Mouse (Mus musculus): ENCODE data around the gene Fam178b. TPM values are rescaled to one million over a fixed set of nuclear protein-coding genes. Genes with fewer than 3 reads are reported as not detected.
A peak's percentile ranks its signal among the peaks of the same experiment; 100 is the strongest.

The Fam178b gene
- polyA plus RNA-seq, 1 experiment from 2014 or later = 3.1 TPM

GRCm38 (mm10) chr1:36529274-36529673, 153.7 kb downstream of the Fam178b start:
- H3K27ac ChIP-seq (replicated peaks in 1 of 2; ENCODE audit: control insufficient read depth in 1 of 2, insufficient read depth in 1 of 2, low read depth in 2 of 2, low read length in 2 of 2) = no peak overlapping the region
- no peak overlapping the region for H3K9ac ChIP-seq (ENCODE audit: low read length)
- H3K9me3 ChIP-seq (ENCODE audit: control insufficient read depth, low read length) = no peaks in the 10 kb centered on the region
- no peak overlapping the region for H3K4me3 ChIP-seq (ENCODE audit: control insufficient read depth in 1 of 2, insufficient read depth in 1 of 2, low read depth in 1 of 2, low read length in 2 of 2)
- H3K4me2 ChIP-seq (ENCODE audit: low read length) = no peak overlapping the region
- no peaks in the 10 kb centered on the region for H3K27me3 ChIP-seq (ENCODE audit: control insufficient read depth, insufficient read depth, low read length)
- H3K4me1 ChIP-seq (ENCODE audit: control insufficient read depth in 2 of 2, insufficient read depth in 2 of 2, low read length in 2 of 2) = peaks cover 33 to 57% of the 10 kb centered on the region in 2 experiments
- ATAC-seq (ENCODE audit: insufficient number of reproducible peaks, insufficient read depth, low FRiP score, low read depth) = no peak
- WGBS = 88% methylated on average over 4 of the region's 4 CpGs
- H3K36me3 ChIP-seq (ENCODE audit: control insufficient read depth, insufficient read depth, low read length) = peaks cover 39% of the 10 kb centered on the region

- peaks cover 34 to 58% of the 10 kb centered on the region in 2 experiments for H3K4me1 ChIP-seq (ENCODE audit: control insufficient read depth in 2 of 2, insufficient read depth in 2 of 2, low read length in 2 of 2)
- H3K4me2 ChIP-seq (ENCODE audit: low read length) = no peak overlapping the region
- H3K9me3 ChIP-seq (ENCODE audit: control insufficient read depth, low read length) = no peaks in the 10 kb centered on the region
- H3K36me3 ChIP-seq (ENCODE audit: control insufficient read depth, insufficient read depth, low read length) = peaks cover 46% of the 10 kb centered on the region
- ATAC-seq (ENCODE audit: insufficient number of reproducible peaks, insufficient read depth, low FRiP score, low read depth) = no peak
- H3K4me3 ChIP-seq (ENCODE audit: control insufficient read depth in 1 of 2, insufficient read depth in 1 of 2, low read depth in 1 of 2, low read length in 2 of 2) = no peak overlapping the region
- H3K9ac ChIP-seq (ENCODE audit: low read length) = no peak overlapping the region
- H3K27ac ChIP-seq (replicated peaks in 1 of 2; ENCODE audit: control insufficient read depth in 1 of 2, insufficient read depth in 1 of 2, low read depth in 2 of 2, low read length in 2 of 2) = no peak overlapping the region; a peak in 1 of 4 replicates
- WGBS = 9% methylated on average over 1 of the region's 1 CpGs
- H3K27me3 ChIP-seq (ENCODE audit: control insufficient read depth, insufficient read depth, low read length) = no peaks in the 10 kb centered on the region
Measured at GRCm38 (mm10) chr1:36528351-36528750, 154.6 kb downstream of the Fam178b start.

GRCm38 (mm10) chr1:36526903-36527302, 156.1 kb downstream of the Fam178b start:
- WGBS = 82% methylated on average over 10 of the region's 10 CpGs
- Histone ChIP-seq H3K9me3 (ENCODE audit: control insufficient read depth, low read length) (no peaks in the 10 kb centered on the region), H3K27ac (replicated peaks in 1 of 2; ENCODE audit: control insufficient read depth in 1 of 2, insufficient read depth in 1 of 2, low read depth in 2 of 2, low read length in 2 of 2) (no peak overlapping the region), H3K9ac (ENCODE audit: low read length) (no peak overlapping the region), H3K36me3 (ENCODE audit: control insufficient read depth, insufficient read depth, low read length) (peaks cover 60% of the 10 kb centered on the region), H3K27me3 (ENCODE audit: control insufficient read depth, insufficient read depth, low read length) (no peaks in the 10 kb centered on the region), H3K4me1 (ENCODE audit: control insufficient read depth in 2 of 2, insufficient read depth in 2 of 2, low read length in 2 of 2) (peaks cover 41 to 66% of the 10 kb centered on the region in 2 experiments), H3K4me3 (ENCODE audit: control insufficient read depth in 1 of 2, insufficient read depth in 1 of 2, low read depth in 1 of 2, low read length in 2 of 2) (no peak overlapping the region), H3K4me2 (ENCODE audit: low read length) (no peak overlapping the region)
- no peak for ATAC-seq (ENCODE audit: insufficient number of reproducible peaks, insufficient read depth, low FRiP score, low read depth)

GRCm38 (mm10) chr1:36525774-36526173, 157.2 kb downstream of the Fam178b start:
- no peak for ATAC-seq (ENCODE audit: insufficient number of reproducible peaks, insufficient read depth, low FRiP score, low read depth)
- no peak overlapping the region for H3K4me2 ChIP-seq (ENCODE audit: low read length)
- H3K36me3 ChIP-seq (ENCODE audit: control insufficient read depth, insufficient read depth, low read length) = peaks cover 66% of the 10 kb centered on the region
- no peaks in the 10 kb centered on the region for H3K9me3 ChIP-seq (ENCODE audit: control insufficient read depth, low read length)
- H3K4me3 ChIP-seq (ENCODE audit: control insufficient read depth in 1 of 2, insufficient read depth in 1 of 2, low read depth in 1 of 2, low read length in 2 of 2) = no peak overlapping the region
- H3K27me3 ChIP-seq (ENCODE audit: control insufficient read depth, insufficient read depth, low read length) = no peaks in the 10 kb centered on the region
- peaks cover 30 to 55% of the 10 kb centered on the region in 2 experiments for H3K4me1 ChIP-seq (ENCODE audit: control insufficient read depth in 2 of 2, insufficient read depth in 2 of 2, low read length in 2 of 2)
- H3K27ac ChIP-seq (replicated peaks in 1 of 2; ENCODE audit: control insufficient read depth in 1 of 2, insufficient read depth in 1 of 2, low read depth in 2 of 2, low read length in 2 of 2) = no peak overlapping the region
- 93% methylated on average over 12 of the region's 12 CpGs for WGBS
- H3K9ac ChIP-seq (ENCODE audit: low read length) = no peak overlapping the region

GRCm38 (mm10) chr1:36524058-36524457, 158.9 kb downstream of the Fam178b start:
- peaks cover 83% of the 10 kb centered on the region for H3K36me3 ChIP-seq (ENCODE audit: control insufficient read depth, insufficient read depth, low read length)
- no peak for ATAC-seq (ENCODE audit: insufficient number of reproducible peaks, insufficient read depth, low FRiP score, low read depth)
- H3K27me3 ChIP-seq (ENCODE audit: control insufficient read depth, insufficient read depth, low read length) = no peaks in the 10 kb centered on the region
- 70% methylated on average over 5 of the region's 5 CpGs for WGBS
- H3K4me2 ChIP-seq (ENCODE audit: low read length) = no peak overlapping the region
- H3K9me3 ChIP-seq (ENCODE audit: control insufficient read depth, low read length) = no peaks in the 10 kb centered on the region
- peaks cover 19 to 45% of the 10 kb centered on the region in 2 experiments for H3K4me1 ChIP-seq (ENCODE audit: control insufficient read depth in 2 of 2, insufficient read depth in 2 of 2, low read length in 2 of 2)
- H3K4me3 ChIP-seq (ENCODE audit: control insufficient read depth in 1 of 2, insufficient read depth in 1 of 2, low read depth in 1 of 2, low read length in 2 of 2) = no peak overlapping the region
- peak overlapping the region; percentile 79 to 86 for H3K27ac ChIP-seq (replicated peaks in 1 of 2; ENCODE audit: control insufficient read depth in 1 of 2, insufficient read depth in 1 of 2, low read depth in 2 of 2, low read length in 2 of 2)
- 0 out of 2 replicates have a peak overlapping the region, but pooled peaks have one; percentile 22 for H3K9ac ChIP-seq (ENCODE audit: low read length)

- Histone ChIP-seq H3K4me3 (ENCODE audit: control insufficient read depth in 1 of 2, insufficient read depth in 1 of 2, low read depth in 1 of 2, low read length in 2 of 2) (no peak overlapping the region), H3K27me3 (ENCODE audit: control insufficient read depth, insufficient read depth, low read length) (no peaks in the 10 kb centered on the region), H3K9me3 (ENCODE audit: control insufficient read depth, low read length) (no peaks in the 10 kb centered on the region), H3K27ac (replicated peaks in 1 of 2; ENCODE audit: control insufficient read depth in 1 of 2, insufficient read depth in 1 of 2, low read depth in 2 of 2, low read length in 2 of 2) (peak overlapping the region; percentile 85 to 86), H3K4me1 (ENCODE audit: control insufficient read depth in 2 of 2, insufficient read depth in 2 of 2, low read length in 2 of 2) (peaks cover 19 to 46% of the 10 kb centered on the region in 2 experiments), H3K9ac (ENCODE audit: low read length) (peak overlapping the region; percentile 55), H3K4me2 (ENCODE audit: low read length) (peak overlapping the region; percentile 24; the same call in 1 of the 2 replicates), H3K36me3 (ENCODE audit: control insufficient read depth, insufficient read depth, low read length) (peaks cover 89% of the 10 kb centered on the region)
- 34% methylated on average over 9 of the region's 9 CpGs for WGBS
- ATAC-seq (ENCODE audit: insufficient number of reproducible peaks, insufficient read depth, low FRiP score, low read depth) = peak; percentile 66
Measured at GRCm38 (mm10) chr1:36523332-36524013, 159.5 kb downstream of the Fam178b start.

- WGBS = 89% methylated on average over 7 of the region's 7 CpGs
- Histone ChIP-seq H3K36me3 (ENCODE audit: control insufficient read depth, insufficient read depth, low read length) (peaks cover 95% of the 10 kb centered on the region), H3K4me1 (ENCODE audit: control insufficient read depth in 2 of 2, insufficient read depth in 2 of 2, low read length in 2 of 2) (peaks cover 22 to 45% of the 10 kb centered on the region in 2 experiments), H3K9me3 (ENCODE audit: control insufficient read depth, low read length) (no peaks in the 10 kb centered on the region), H3K27ac (replicated peaks in 1 of 2; ENCODE audit: control insufficient read depth in 1 of 2, insufficient read depth in 1 of 2, low read depth in 2 of 2, low read length in 2 of 2) (0 out of 4 replicates have a peak overlapping the region, but pooled peaks of 1 of the 2 experiments have one; percentile 16), H3K27me3 (ENCODE audit: control insufficient read depth, insufficient read depth, low read length) (no peaks in the 10 kb centered on the region), H3K4me3 (ENCODE audit: control insufficient read depth in 1 of 2, insufficient read depth in 1 of 2, low read depth in 1 of 2, low read length in 2 of 2) (no peak overlapping the region), H3K4me2 (ENCODE audit: low read length) (no peak overlapping the region), H3K9ac (ENCODE audit: low read length) (no peak overlapping the region; the same call in 1 of the 2 replicates)
- ATAC-seq (ENCODE audit: insufficient number of reproducible peaks, insufficient read depth, low FRiP score, low read depth) = no peak
Measured at GRCm38 (mm10) chr1:36522210-36522609, 160.8 kb downstream of the Fam178b start.
